Comparison of ENCODE assay signal across 9 mouse cellular contexts in genomic region chr3:107459196-107459772, GRCm38 (mm10). TPM values are rescaled to one million over a fixed set of nuclear protein-coding genes. Genes with fewer than 3 reads are reported as not detected.
DNase-seq lines count a peak whose midpoint lies in the region; ATAC-seq and TF ChIP-seq lines count a peak whose summit lies in the region.
"Had no signal": no experiment of that assay in that cellular context is flagged by ENCODE, and none has a peak within 500 bp of the region (broad histone marks: within the 10 kb centered on the region; RNA-seq: fewer than 3 reads in every experiment).

Kcnc4 (minus strand) TSS chr3:107459552.

- H3K27me3 ChIP-seq in G1E (ENCODE audit: insufficient read depth, low read length) = peaks cover 6% of the 10 kb centered on the region; the same call in 1 of the 2 replicates
- peaks cover 99% of the 10 kb centered on the region for H3K27me3 ChIP-seq in neural tube, embryonic 13.5 days

- H3K4me3 ChIP-seq in G1E (ENCODE audit: low read depth, low read length) = peak within 1 kb of the TSS; percentile 9; the same call in 1 of the 2 replicates
- H3K4me3 ChIP-seq in cortical plate, adult 2 months (ENCODE audit: insufficient read depth, low read length) = peak within 1 kb of the TSS; percentile 84
- peak within 1 kb of the TSS; percentile 54 for H3K4me3 ChIP-seq in neural tube, embryonic 13.5 days

- DNase-seq in kidney, adult 18-20 months = peak; percentile 27
- DNase-seq in kidney, adult 8-10 months = no peak
- DNase-seq in G1E (ENCODE audit: low spot score) = no peak
- DNase-seq in layer of hippocampus, postnatal 36 days = peak in 1 of 2 experiments; percentile 51

- ATAC-seq in G1E (ENCODE audit: extremely low read depth, insufficient number of reproducible peaks, low FRiP score, poor library complexity, severe bottlenecking) = no peak
- ATAC-seq in granulocyte monocyte progenitor cell, adult 5-6 weeks (replicated peaks; ENCODE audit: poor library complexity, severe bottlenecking) = 0 out of 2 replicates have a peak, but pooled peaks have one; percentile 5
- ATAC-seq in neural tube, embryonic 13.5 days (ENCODE audit: low read depth) = peak; percentile 52
- no peak for ATAC-seq in megakaryocyte-erythroid progenitor cell, adult 5-6 weeks (replicated peaks; ENCODE audit: low FRiP score, low TSS enrichment, poor library complexity, severe bottlenecking)

- H3K4me1 ChIP-seq in G1E (ENCODE audit: insufficient read depth, low read depth, low read length) = no peaks in the 10 kb centered on the region
- H3K4me1 ChIP-seq in cortical plate, adult 2 months (ENCODE audit: control insufficient read depth, insufficient read depth, low read length) = peaks cover 4% of the 10 kb centered on the region
- H3K4me1 ChIP-seq in neural tube, embryonic 13.5 days (replicated peaks) = peaks cover 28% of the 10 kb centered on the region

- H3K4me2 ChIP-seq in neural tube, embryonic 13.5 days = peak within 1 kb of the TSS; percentile 93

- H3K9ac ChIP-seq in neural tube, embryonic 13.5 days = peak within 1 kb of the TSS; percentile 75

- TF ChIP-seq CTCF in G1E (IDR thresholded peaks at IDR 0.05; ENCODE audit: low read depth, low read length) = no peak
- TF ChIP-seq CTCF in cortical plate, adult 2 months (IDR thresholded peaks at IDR 0.05; ENCODE audit: extremely low read depth, insufficient read depth, low read length) = no peak

- peak within 1 kb of the TSS; percentile 91 for H3K27ac ChIP-seq in cortical plate, adult 2 months (ENCODE audit: insufficient read depth, low read length)
- H3K27ac ChIP-seq in neural tube, embryonic 13.5 days (replicated peaks) = no peak within 1 kb of the TSS

- peaks cover 18% of the 10 kb centered on the region for H3K9me3 ChIP-seq in G1E (replicated peaks)
- H3K9me3 ChIP-seq in neural tube, embryonic 13.5 days = no peaks in the 10 kb centered on the region

- no peak for TF ChIP-seq POLR2A in cortical plate, adult 2 months (IDR thresholded peaks at IDR 0.05; ENCODE audit: extremely low read depth, insufficient read depth, low read length)

- under 1% methylated on average over 62 of the region's 68 CpGs for WGBS in neural tube, embryonic 13.5 days

- no peaks in the 10 kb centered on the region for H3K36me3 ChIP-seq in G1E (replicated peaks)
- no peaks in the 10 kb centered on the region for H3K36me3 ChIP-seq in neural tube, embryonic 13.5 days

RNA-seq across cellular contexts. Expression of gene Kcnc4, which starts in this region (rescaled TPM):
- total RNA-seq in G1E (2014; fragmentation: Nextera tagmentation) (not detected in 2 replicates), G1E (2017) (0.06 and 0.11 TPM in 2 replicates)
- polyA plus RNA-seq in G1E (2012) = not detected in 2 replicates
- polyA plus RNA-seq in cortical plate, adult 2 months (2012; rRNA removed) = 72.7 and 76.2 TPM in 2 replicates
- not detected in 2 replicates for total RNA-seq in granulocyte monocyte progenitor cell, adult 5-6 weeks (2014; fragmentation: Nextera tagmentation)
- not detected in 2 replicates for total RNA-seq in granulocyte monocyte progenitor cell, adult 5-6 weeks (2017)
- 10 to 100 TPM; 55.5 to 60.2 TPM for total RNA-seq in layer of hippocampus, postnatal 36 days (2021)
- polyA plus RNA-seq in neural tube, embryonic 13.5 days (2015; fragmentation: Nextera tagmentation; extraction: Ambion mirVana) = 1.8 TPM in 2 replicates
- not detected in 2 replicates for total RNA-seq in megakaryocyte-erythroid progenitor cell, adult 5-6 weeks (2014; fragmentation: Nextera tagmentation)
- total RNA-seq in megakaryocyte-erythroid progenitor cell, adult 5-6 weeks (2017) = not detected in 2 replicates
- total RNA-seq: MEL had no signal

Comparison
In these comparisons a context has a peak if more than half of its experiments do, and no peak if none do; other contexts are left out.
1. RNA of gene Kcnc4 (total RNA-seq): 55.5 to 60.2 TPM in layer of hippocampus, postnatal 36 days; 0.06 to 0.11 TPM in G1E, not detected in granulocyte monocyte progenitor cell, adult 5-6 weeks and not detected in megakaryocyte-erythroid progenitor cell, adult 5-6 weeks; every median in the first group is over 10 times any median in the second.
2. RNA of gene Kcnc4 (polyA plus RNA-seq): 72.7 to 76.2 TPM in cortical plate, adult 2 months; 1.8 TPM in neural tube, embryonic 13.5 days and not detected in G1E; every median in the first group is over 10 times any median in the second.
3. Peak in ATAC-seq in granulocyte monocyte progenitor cell, adult 5-6 weeks; RNA of the gene not detected or under 1 TPM.
4. H3K4me3 ChIP-seq: peak in every context shown above with its lines; median percentile 84 in cortical plate, adult 2 months; 54 in neural tube, embryonic 13.5 days; 9 in G1E.